Mouse (Mus musculus): ENCODE results near the gene Slc6a18. TPM values are rescaled to one million over a fixed set of nuclear protein-coding genes. Genes with fewer than 3 reads are reported as not detected.

Slc6a18 gene
- polyA plus RNA-seq, 1 experiment from 2014 or later: not detected

- WGBS: 80% methylated on average over 1 of the region's 1 CpGs
- no peak for ATAC-seq (ENCODE audit: low read depth)
Measured at GRCm38 (mm10) chr13:73694972-73695371, 17.1 kb upstream of the Slc6a18 start.

GRCm38 (mm10) chr13:73693333-73693732 lies 15.5 kb upstream of the Slc6a18 start:
- Histone ChIP-seq H3K4me2 (ENCODE audit: low read depth, low read length) (no peak overlapping the region), H3K27me3 (ENCODE audit: control insufficient read depth, insufficient read depth, low read depth, low read length) (no peaks in the 10 kb centered on the region), H3K9me3 (ENCODE audit: control insufficient read depth, low read length) (no peaks in the 10 kb centered on the region), H3K36me3 (ENCODE audit: control insufficient read depth, insufficient read depth, low read length) (no peaks in the 10 kb centered on the region), H3K9ac (ENCODE audit: low read length) (no peak overlapping the region), H3K4me3 (ENCODE audit: low read length) (no peak overlapping the region), H3K4me1 (replicated peaks; ENCODE audit: control insufficient read depth, insufficient read depth, low read length) (no peaks in the 10 kb centered on the region), H3K27ac (ENCODE audit: low read length) (no peak overlapping the region)
- 61% methylated on average over 2 of the region's 2 CpGs for WGBS
- ATAC-seq (ENCODE audit: low read depth): no peak

More at GRCm38 (mm10) chr13:73694972-73695371, 17.1 kb upstream of the Slc6a18 start:
- Histone ChIP-seq H3K27me3 (ENCODE audit: control insufficient read depth, insufficient read depth, low read depth, low read length) (no peaks in the 10 kb centered on the region), H3K4me1 (replicated peaks; ENCODE audit: control insufficient read depth, insufficient read depth, low read length) (no peaks in the 10 kb centered on the region), H3K4me3 (ENCODE audit: low read length) (no peak overlapping the region), H3K36me3 (ENCODE audit: control insufficient read depth, insufficient read depth, low read length) (no peaks in the 10 kb centered on the region), H3K27ac (ENCODE audit: low read length) (no peak overlapping the region), H3K9me3 (ENCODE audit: control insufficient read depth, low read length) (no peaks in the 10 kb centered on the region), H3K4me2 (ENCODE audit: low read depth, low read length) (no peak overlapping the region), H3K9ac (ENCODE audit: low read length) (no peak overlapping the region)

GRCm38 (mm10) chr13:73692249-73692868 lies 14.5 kb upstream of the Slc6a18 start:
- peak; percentile 92 for ATAC-seq (ENCODE audit: low read depth)
- Histone ChIP-seq H3K4me1 (replicated peaks; ENCODE audit: control insufficient read depth, insufficient read depth, low read length) (no peaks in the 10 kb centered on the region), H3K27ac (ENCODE audit: low read length) (no peak overlapping the region), H3K36me3 (ENCODE audit: control insufficient read depth, insufficient read depth, low read length) (no peaks in the 10 kb centered on the region), H3K4me3 (ENCODE audit: low read length) (no peak overlapping the region), H3K4me2 (ENCODE audit: low read depth, low read length) (no peak overlapping the region), H3K9ac (ENCODE audit: low read length) (no peak overlapping the region), H3K27me3 (ENCODE audit: control insufficient read depth, insufficient read depth, low read depth, low read length) (no peaks in the 10 kb centered on the region), H3K9me3 (ENCODE audit: control insufficient read depth, low read length) (no peaks in the 10 kb centered on the region)
- 26% methylated on average over 10 of the region's 10 CpGs for WGBS

- H3K27me3 ChIP-seq (ENCODE audit: control insufficient read depth, insufficient read depth, low read depth, low read length): no peaks in the 10 kb centered on the region
- ATAC-seq (ENCODE audit: low read depth): no peak
- 70% methylated on average over 4 of the region's 4 CpGs for WGBS
- no peak overlapping the region for H3K27ac ChIP-seq (ENCODE audit: low read length)
- no peaks in the 10 kb centered on the region for H3K36me3 ChIP-seq (ENCODE audit: control insufficient read depth, insufficient read depth, low read length)
- H3K9me3 ChIP-seq (ENCODE audit: control insufficient read depth, low read length): no peaks in the 10 kb centered on the region
- no peaks in the 10 kb centered on the region for H3K4me1 ChIP-seq (replicated peaks; ENCODE audit: control insufficient read depth, insufficient read depth, low read length)
- no peak overlapping the region for H3K4me2 ChIP-seq (ENCODE audit: low read depth, low read length)
- H3K9ac ChIP-seq (ENCODE audit: low read length): no peak overlapping the region
- no peak overlapping the region for H3K4me3 ChIP-seq (ENCODE audit: low read length)
Measured at GRCm38 (mm10) chr13:73688934-73689333, 11.1 kb upstream of the Slc6a18 start.

- no peak for ATAC-seq (ENCODE audit: low read depth)
- Histone ChIP-seq H3K9ac (ENCODE audit: low read length) (no peak overlapping the region), H3K36me3 (ENCODE audit: control insufficient read depth, insufficient read depth, low read length) (no peaks in the 10 kb centered on the region), H3K4me3 (ENCODE audit: low read length) (no peak overlapping the region), H3K27me3 (ENCODE audit: control insufficient read depth, insufficient read depth, low read depth, low read length) (no peaks in the 10 kb centered on the region), H3K4me1 (replicated peaks; ENCODE audit: control insufficient read depth, insufficient read depth, low read length) (no peaks in the 10 kb centered on the region), H3K27ac (ENCODE audit: low read length) (no peak overlapping the region), H3K4me2 (ENCODE audit: low read depth, low read length) (no peak overlapping the region), H3K9me3 (ENCODE audit: control insufficient read depth, low read length) (no peaks in the 10 kb centered on the region)
- WGBS: 50% methylated on average over 3 of the region's 3 CpGs
Measured at GRCm38 (mm10) chr13:73687601-73688000, 9.8 kb upstream of the Slc6a18 start.

- WGBS: 80% methylated on average over 6 of the region's 6 CpGs
- no peaks in the 10 kb centered on the region for H3K9me3 ChIP-seq (ENCODE audit: control insufficient read depth, low read length)
- no peak overlapping the region for H3K4me3 ChIP-seq (ENCODE audit: low read length)
- no peaks in the 10 kb centered on the region for H3K27me3 ChIP-seq (ENCODE audit: control insufficient read depth, insufficient read depth, low read depth, low read length)
- H3K27ac ChIP-seq (ENCODE audit: low read length): no peak overlapping the region
- H3K4me1 ChIP-seq (replicated peaks; ENCODE audit: control insufficient read depth, insufficient read depth, low read length): no peaks in the 10 kb centered on the region
- no peak overlapping the region for H3K4me2 ChIP-seq (ENCODE audit: low read depth, low read length)
- no peak for ATAC-seq (ENCODE audit: low read depth)
- H3K9ac ChIP-seq (ENCODE audit: low read length): no peak overlapping the region
- H3K36me3 ChIP-seq (ENCODE audit: control insufficient read depth, insufficient read depth, low read length): no peaks in the 10 kb centered on the region
Measured at GRCm38 (mm10) chr13:73685502-73685901, 7.7 kb upstream of the Slc6a18 start.

GRCm38 (mm10) chr13:73684412-73684811 lies 6.6 kb upstream of the Slc6a18 start:
- H3K36me3 ChIP-seq (ENCODE audit: control insufficient read depth, insufficient read depth, low read length): no peaks in the 10 kb centered on the region
- 79% methylated on average over 1 of the region's 1 CpGs for WGBS

GRCm38 (mm10) chr13:73683682-73684081 lies 5.9 kb upstream of the Slc6a18 start:
- H3K9me3 ChIP-seq (ENCODE audit: control insufficient read depth, low read length): no peaks in the 10 kb centered on the region
- H3K27ac ChIP-seq (ENCODE audit: low read length): no peak overlapping the region
- H3K4me2 ChIP-seq (ENCODE audit: low read depth, low read length): no peak overlapping the region
- no peak overlapping the region for H3K9ac ChIP-seq (ENCODE audit: low read length)
- H3K36me3 ChIP-seq (ENCODE audit: control insufficient read depth, insufficient read depth, low read length): no peaks in the 10 kb centered on the region
- 79% methylated on average over 11 of the region's 11 CpGs for WGBS
- H3K4me1 ChIP-seq (replicated peaks; ENCODE audit: control insufficient read depth, insufficient read depth, low read length): no peaks in the 10 kb centered on the region
- H3K27me3 ChIP-seq (ENCODE audit: control insufficient read depth, insufficient read depth, low read depth, low read length): no peaks in the 10 kb centered on the region
- ATAC-seq (ENCODE audit: low read depth): no peak
- H3K4me3 ChIP-seq (ENCODE audit: low read length): no peak overlapping the region

More at GRCm38 (mm10) chr13:73684412-73684811, 6.6 kb upstream of the Slc6a18 start:
- Histone ChIP-seq H3K4me3 (ENCODE audit: low read length) (no peak overlapping the region), H3K9me3 (ENCODE audit: control insufficient read depth, low read length) (no peaks in the 10 kb centered on the region), H3K27ac (ENCODE audit: low read length) (no peak overlapping the region), H3K27me3 (ENCODE audit: control insufficient read depth, insufficient read depth, low read depth, low read length) (no peaks in the 10 kb centered on the region), H3K4me1 (replicated peaks; ENCODE audit: control insufficient read depth, insufficient read depth, low read length) (no peaks in the 10 kb centered on the region), H3K4me2 (ENCODE audit: low read depth, low read length) (no peak overlapping the region), H3K9ac (ENCODE audit: low read length) (no peak overlapping the region)
- no peak for ATAC-seq (ENCODE audit: low read depth)

- Histone ChIP-seq H3K36me3 (ENCODE audit: control insufficient read depth, insufficient read depth, low read length) (no peaks in the 10 kb centered on the region), H3K4me1 (replicated peaks; ENCODE audit: control insufficient read depth, insufficient read depth, low read length) (no peaks in the 10 kb centered on the region), H3K9me3 (ENCODE audit: control insufficient read depth, low read length) (no peaks in the 10 kb centered on the region), H3K27me3 (ENCODE audit: control insufficient read depth, insufficient read depth, low read depth, low read length) (no peaks in the 10 kb centered on the region), H3K4me3 (ENCODE audit: low read length) (no peak overlapping the region), H3K27ac (ENCODE audit: low read length) (no peak overlapping the region), H3K9ac (ENCODE audit: low read length) (no peak overlapping the region), H3K4me2 (ENCODE audit: low read depth, low read length) (no peak overlapping the region)
- ATAC-seq (ENCODE audit: low read depth): no peak
- WGBS: 79% methylated on average over 2 of the region's 2 CpGs
Measured at GRCm38 (mm10) chr13:73682226-73682625, 4.4 kb upstream of the Slc6a18 start.

- Histone ChIP-seq H3K9ac (ENCODE audit: low read length) (no peak overlapping the region), H3K4me1 (replicated peaks; ENCODE audit: control insufficient read depth, insufficient read depth, low read length) (no peaks in the 10 kb centered on the region), H3K27ac (ENCODE audit: low read length) (no peak overlapping the region), H3K36me3 (ENCODE audit: control insufficient read depth, insufficient read depth, low read length) (no peaks in the 10 kb centered on the region), H3K9me3 (ENCODE audit: control insufficient read depth, low read length) (no peaks in the 10 kb centered on the region), H3K4me2 (ENCODE audit: low read depth, low read length) (no peak overlapping the region), H3K4me3 (ENCODE audit: low read length) (no peak overlapping the region), H3K27me3 (ENCODE audit: control insufficient read depth, insufficient read depth, low read depth, low read length) (no peaks in the 10 kb centered on the region)
- 11% methylated on average over 1 of the region's 1 CpGs for WGBS
- 0 out of 2 replicates have a peak, but pooled peaks have one; percentile 17 for ATAC-seq (ENCODE audit: low read depth)
Measured at GRCm38 (mm10) chr13:73680394-73680793, 2.6 kb upstream of the Slc6a18 start.
